Comparison of ENCODE assay signal across 13 mouse cellular contexts in genomic region chr2:37395539-37395938, GRCm38 (mm10). TPM values are rescaled to one million over a fixed set of nuclear protein-coding genes. Genes with fewer than 3 reads are reported as not detected.
DNase-seq lines count a peak whose midpoint lies in the region; ATAC-seq and TF ChIP-seq lines count a peak whose summit lies in the region.
"Had no signal": no experiment of that assay in that cellular context is flagged by ENCODE, and none has a peak within 500 bp of the region (broad histone marks: within the 10 kb centered on the region; RNA-seq: fewer than 3 reads in every experiment).

No protein-coding gene starts in this region.

- ATAC-seq in intestine, postnatal 0 days, result no peak
- no peak for ATAC-seq in intestine, embryonic 15.5 days
- ATAC-seq: liver, embryonic 12.5 days had no signal

- 52% methylated on average over 1 of the region's 1 CpGs for WGBS in intestine, postnatal 0 days
- WGBS in intestine, embryonic 15.5 days, result 65% methylated on average over 1 of the region's 1 CpGs

- H3K9ac ChIP-seq in intestine, postnatal 0 days (ENCODE audit: low read depth, low read length), result no peak overlapping the region
- no peak overlapping the region for H3K9ac ChIP-seq in intestine, embryonic 15.5 days
- H3K9ac ChIP-seq: embryonic facial prominence, embryonic 15.5 days; liver, embryonic 12.5 days had no signal

- H3K4me2 ChIP-seq in intestine, postnatal 0 days (replicated peaks; ENCODE audit: low read depth), result no peak overlapping the region
- H3K4me2 ChIP-seq in intestine, embryonic 15.5 days (replicated peaks), result no peak overlapping the region
- H3K4me2 ChIP-seq: embryonic facial prominence, embryonic 15.5 days; liver, embryonic 12.5 days had no signal

- TF ChIP-seq CTCF in intestine, postnatal 0 days (IDR thresholded peaks at IDR 0.05; ENCODE audit: low read depth), result peak; percentile 62

- H3K27ac ChIP-seq in intestine, postnatal 0 days (ENCODE audit: low read depth, low read length), result no peak overlapping the region
- H3K27ac ChIP-seq in intestine, embryonic 15.5 days, result no peak overlapping the region
- H3K27ac ChIP-seq: embryonic facial prominence, embryonic 15.5 days; liver, embryonic 12.5 days; midbrain, embryonic 10.5 days had no signal

- H3K36me3 ChIP-seq in intestine, postnatal 0 days (ENCODE audit: control insufficient read depth, insufficient read depth), result peaks cover 28% of the 10 kb centered on the region
- peaks cover 10% of the 10 kb centered on the region for H3K36me3 ChIP-seq in intestine, embryonic 15.5 days

- no peaks in the 10 kb centered on the region for H3K9me3 ChIP-seq in intestine, postnatal 0 days (ENCODE audit: control insufficient read depth)
- H3K9me3 ChIP-seq in intestine, embryonic 15.5 days, result no peaks in the 10 kb centered on the region
- H3K9me3 ChIP-seq: embryonic facial prominence, embryonic 15.5 days; G1E; liver, embryonic 12.5 days; midbrain, embryonic 10.5 days had no signal

- no peak overlapping the region for H3K4me3 ChIP-seq in intestine, postnatal 0 days (ENCODE audit: low read depth, low read length)
- no peak overlapping the region for H3K4me3 ChIP-seq in intestine, embryonic 15.5 days (replicated peaks)
- H3K4me3 ChIP-seq: embryonic facial prominence, embryonic 15.5 days; liver, embryonic 12.5 days; midbrain, embryonic 10.5 days had no signal

- no peaks in the 10 kb centered on the region for H3K4me1 ChIP-seq in intestine, postnatal 0 days (replicated peaks; ENCODE audit: control insufficient read depth, insufficient read depth, low read length)
- no peaks in the 10 kb centered on the region for H3K4me1 ChIP-seq in intestine, embryonic 15.5 days (replicated peaks)
- H3K4me1 ChIP-seq: embryonic facial prominence, embryonic 15.5 days; liver, embryonic 12.5 days; midbrain, embryonic 10.5 days had no signal

- DNase-seq in thymus, postnatal 0 days (ENCODE audit: low spot score), result peak; percentile 19
- DNase-seq in thymus, postnatal 36 days, result no peak
- peak; percentile 55 for DNase-seq in adipocyte (ENCODE audit: low spot score)
- DNase-seq in adrenal gland, postnatal 36 days, result no peak
- no peak for DNase-seq in cerebellum, postnatal 10 days
- DNase-seq: adrenal gland, adult 2 months; right cerebral cortex, postnatal 14 days had no signal

- no peaks in the 10 kb centered on the region for H3K27me3 ChIP-seq in intestine, postnatal 0 days (replicated peaks; ENCODE audit: control insufficient read depth, insufficient read depth, low read length)
- H3K27me3 ChIP-seq in intestine, embryonic 15.5 days (replicated peaks), result no peaks in the 10 kb centered on the region
- H3K27me3 ChIP-seq: embryonic facial prominence, embryonic 15.5 days; liver, embryonic 12.5 days had no signal

RNA-seq across cellular contexts. Expression of gene Rc3h2, which starts 27.2 kb away (rescaled TPM):
- 7.0 and 7.8 TPM in 2 replicates for polyA plus RNA-seq in intestine, postnatal 0 days (2015; fragmentation: Nextera tagmentation; extraction: Ambion mirVana)
- 10.8 and 12.1 TPM in 2 replicates for polyA plus RNA-seq in intestine, embryonic 15.5 days (2015; fragmentation: Nextera tagmentation; extraction: Ambion mirVana)
- polyA plus RNA-seq in thymus, postnatal 0 days (2015; fragmentation: Nextera tagmentation; extraction: Ambion mirVana), result 8.9 and 12.4 TPM in 2 replicates
- 10 to 100 TPM; 43.6 to 45.8 TPM for total RNA-seq in adrenal gland, postnatal 36 days (2021)

RNA-seq across cellular contexts. Expression of gene Pdcl, which starts 36.4 kb away (rescaled TPM):
- polyA plus RNA-seq in intestine, postnatal 0 days (2015; fragmentation: Nextera tagmentation; extraction: Ambion mirVana), result 25.2 and 26.5 TPM in 2 replicates
- 31.8 and 36.8 TPM in 2 replicates for polyA plus RNA-seq in intestine, embryonic 15.5 days (2015; fragmentation: Nextera tagmentation; extraction: Ambion mirVana)
- 58.0 and 59.3 TPM in 2 replicates for polyA plus RNA-seq in thymus, postnatal 0 days (2015; fragmentation: Nextera tagmentation; extraction: Ambion mirVana)
- total RNA-seq in adrenal gland, postnatal 36 days (2021), result 10 to 100 TPM; 36.9 to 51.0 TPM

RNA-seq across cellular contexts. Expression of gene Zbtb26, which starts 47.4 kb away (rescaled TPM):
- polyA plus RNA-seq in intestine, postnatal 0 days (2015; fragmentation: Nextera tagmentation; extraction: Ambion mirVana), result 1.6 and 1.8 TPM in 2 replicates
- 5.2 and 5.5 TPM in 2 replicates for polyA plus RNA-seq in intestine, embryonic 15.5 days (2015; fragmentation: Nextera tagmentation; extraction: Ambion mirVana)
- 3.6 and 4.7 TPM in 2 replicates for polyA plus RNA-seq in thymus, postnatal 0 days (2015; fragmentation: Nextera tagmentation; extraction: Ambion mirVana)
- total RNA-seq in adrenal gland, postnatal 36 days (2021), result 1 to 10 TPM; 8.4 to 8.7 TPM

RNA-seq across cellular contexts. Expression of gene Zbtb6, which starts 47.4 kb away (rescaled TPM):
- 3.3 and 4.0 TPM in 2 replicates for polyA plus RNA-seq in intestine, postnatal 0 days (2015; fragmentation: Nextera tagmentation; extraction: Ambion mirVana)
- 4.9 and 6.1 TPM in 2 replicates for polyA plus RNA-seq in intestine, embryonic 15.5 days (2015; fragmentation: Nextera tagmentation; extraction: Ambion mirVana)
- polyA plus RNA-seq in thymus, postnatal 0 days (2015; fragmentation: Nextera tagmentation; extraction: Ambion mirVana), result 5.1 and 5.8 TPM in 2 replicates
- total RNA-seq in adrenal gland, postnatal 36 days (2021), result 10 to 100 TPM; 14.0 to 14.1 TPM

RNA-seq across cellular contexts. Expression of gene Rabgap1, which starts 47.5 kb away (rescaled TPM):
- 14.1 and 15.6 TPM in 2 replicates for polyA plus RNA-seq in intestine, postnatal 0 days (2015; fragmentation: Nextera tagmentation; extraction: Ambion mirVana)
- polyA plus RNA-seq in intestine, embryonic 15.5 days (2015; fragmentation: Nextera tagmentation; extraction: Ambion mirVana), result 28.9 and 32.5 TPM in 2 replicates
- 19.8 and 25.7 TPM in 2 replicates for polyA plus RNA-seq in thymus, postnatal 0 days (2015; fragmentation: Nextera tagmentation; extraction: Ambion mirVana)
- total RNA-seq in adrenal gland, postnatal 36 days (2021), result 10 to 100 TPM; 52.9 to 67.4 TPM

Comparison
In these comparisons a context has a peak if more than half of its experiments do, and no peak if none do; other contexts are left out.
1. DNase-seq: peak in thymus, postnatal 0 days (single experiment) and adipocyte (single experiment); none in thymus, postnatal 36 days (0 of 2), adrenal gland, postnatal 36 days (0 of 2) and cerebellum, postnatal 10 days (0 of 2).